In the genomic region with DNA sequence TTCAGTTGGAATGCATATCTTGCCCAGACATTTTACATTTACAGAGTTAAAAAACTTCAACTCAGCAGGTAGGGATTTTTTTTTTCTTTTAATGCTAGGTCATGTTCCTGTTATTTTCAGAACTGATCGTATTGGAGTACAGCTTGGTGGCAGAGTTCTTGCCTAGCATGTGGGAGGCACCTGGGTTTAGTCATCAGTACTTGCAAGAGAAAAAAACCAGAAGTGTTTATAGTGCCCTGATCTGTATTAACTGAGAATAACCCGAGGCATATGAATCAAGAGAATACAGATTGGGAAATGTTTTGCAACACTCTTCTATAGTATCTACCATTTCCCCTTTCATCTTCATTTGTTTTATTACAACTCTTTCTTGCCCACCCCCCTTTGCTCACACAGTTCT, we compare ENCODE assay signal across 8 mouse cellular contexts. TPM values are rescaled to one million over a fixed set of nuclear protein-coding genes. Genes with fewer than 3 reads are reported as not detected.
DNase-seq lines count a peak whose midpoint lies in the region; ATAC-seq and TF ChIP-seq lines count a peak whose summit lies in the region.

No protein-coding gene starts in this region.

- H3K9me3 ChIP-seq in lung, postnatal 0 days (ENCODE audit: low read length): no peaks in the 10 kb centered on the region
- H3K9me3 ChIP-seq in liver, embryonic 12.5 days (replicated peaks): no peaks in the 10 kb centered on the region
- H3K9me3 ChIP-seq in stomach, postnatal 0 days (ENCODE audit: control insufficient read depth, low read length): no peaks in the 10 kb centered on the region

- no peak overlapping the region for H3K4me2 ChIP-seq in lung, postnatal 0 days (replicated peaks; ENCODE audit: low read depth, low read length)
- H3K4me2 ChIP-seq in liver, embryonic 12.5 days: peak overlapping the region; percentile 78
- peak overlapping the region; percentile 29; the same call in 1 of the 2 replicates for H3K4me2 ChIP-seq in stomach, postnatal 0 days (replicated peaks; ENCODE audit: low read depth)

- H3K9ac ChIP-seq in lung, postnatal 0 days (replicated peaks; ENCODE audit: low read depth): no peak overlapping the region
- H3K9ac ChIP-seq in liver, embryonic 12.5 days: no peak overlapping the region
- H3K9ac ChIP-seq in stomach, postnatal 0 days (ENCODE audit: low read length): no peak overlapping the region

- intact Hi-C loops in left cerebral cortex, postnatal 10 days (cut with DNase I): no loop called here

- H3K4me3 ChIP-seq in lung, postnatal 0 days (ENCODE audit: low read depth, low read length): no peak overlapping the region
- peak overlapping the region; percentile 61 for H3K4me3 ChIP-seq in liver, embryonic 12.5 days
- no peak overlapping the region for H3K4me3 ChIP-seq in stomach, postnatal 0 days (ENCODE audit: low read depth, low read length)

- 47% methylated on average over 2 of the region's 2 CpGs for WGBS in lung, postnatal 0 days
- 61% methylated on average over 2 of the region's 2 CpGs for WGBS in liver, embryonic 12.5 days (ENCODE audit: insufficient replicate concordance)
- WGBS in stomach, postnatal 0 days: 49% methylated on average over 2 of the region's 2 CpGs

- TF ChIP-seq EP300 in lung, postnatal 0 days (IDR thresholded peaks at IDR 0.05): no peak
- TF ChIP-seq EP300 in stomach, postnatal 0 days (optimal IDR thresholded peaks at IDR 0.05): no peak

- H3K27ac ChIP-seq in lung, postnatal 0 days (ENCODE audit: low read length): no peak overlapping the region
- H3K27ac ChIP-seq in liver, embryonic 12.5 days: no peak overlapping the region
- no peak overlapping the region for H3K27ac ChIP-seq in stomach, postnatal 0 days (replicated peaks)

- peak; percentile 51; the same call in 1 of the 2 replicates for ATAC-seq in frontal cortex, adult (ENCODE audit: low TSS enrichment)
- no peak for ATAC-seq in lung, postnatal 0 days
- no peak for ATAC-seq in liver, embryonic 12.5 days
- no peak for ATAC-seq in stomach, postnatal 0 days (ENCODE audit: low FRiP score, low TSS enrichment)
- no peak for ATAC-seq in activated CD4-positive, CD25-positive, alpha-beta regulatory T cell, adult 4 months

- TF ChIP-seq CTCF in lung, postnatal 0 days (IDR thresholded peaks at IDR 0.05): no peak
- no peak for TF ChIP-seq CTCF in stomach, postnatal 0 days (IDR thresholded peaks at IDR 0.05; ENCODE audit: low read depth)

- H3K4me1 ChIP-seq in lung, postnatal 0 days (ENCODE audit: insufficient read depth, low read depth, low read length): no peaks in the 10 kb centered on the region
- peaks cover 5% of the 10 kb centered on the region; the same call in 1 of the 2 replicates for H3K4me1 ChIP-seq in liver, embryonic 12.5 days
- no peaks in the 10 kb centered on the region for H3K4me1 ChIP-seq in stomach, postnatal 0 days (replicated peaks; ENCODE audit: control insufficient read depth, insufficient read depth)

- DNase-seq in frontal cortex, postnatal 36 days (ENCODE audit: low spot score in 2 of 2): no peak
- peak; percentile 19 for DNase-seq in lung, postnatal 0 days (ENCODE audit: low spot score)
- DNase-seq in lung, adult 18-20 months: no peak
- DNase-seq in stomach, postnatal 0 days (ENCODE audit: low spot score): no peak
- no peak for DNase-seq in left cerebral cortex, postnatal 10 days (ENCODE audit: extremely low spot score in 1 of 2, low spot score in 2 of 2)

- no peaks in the 10 kb centered on the region; the same call in 1 of the 2 replicates for H3K27me3 ChIP-seq in lung, postnatal 0 days (replicated peaks; ENCODE audit: insufficient read depth, low read length)
- H3K27me3 ChIP-seq in liver, embryonic 12.5 days (replicated peaks): peaks cover 42% of the 10 kb centered on the region
- H3K27me3 ChIP-seq in stomach, postnatal 0 days (ENCODE audit: control insufficient read depth, insufficient read depth, low read length): no peaks in the 10 kb centered on the region

- no peaks in the 10 kb centered on the region for H3K36me3 ChIP-seq in lung, postnatal 0 days (ENCODE audit: insufficient read depth, low read length)
- H3K36me3 ChIP-seq in liver, embryonic 12.5 days: peaks cover 20% of the 10 kb centered on the region
- no peaks in the 10 kb centered on the region for H3K36me3 ChIP-seq in stomach, postnatal 0 days (ENCODE audit: control insufficient read depth, insufficient read depth, low read length)

RNA-seq across cellular contexts. Expression of a gene that starts 1.2 kb away (rescaled TPM):
- 119 and 125 TPM in 2 replicates for polyA plus RNA-seq in lung, postnatal 0 days (2015; fragmentation: Nextera tagmentation; extraction: Ambion mirVana)
- 99.4 and 102 TPM in 2 replicates for polyA plus RNA-seq in liver, embryonic 12.5 days (2016; fragmentation: Nextera tagmentation; extraction: Ambion mirVana)
- polyA plus RNA-seq in stomach, postnatal 0 days (2015; fragmentation: Nextera tagmentation; extraction: Ambion mirVana): 136 and 151 TPM in 2 replicates
- 100 to 1,000 TPM; 116 to 147 TPM for polyA plus RNA-seq in activated CD4-positive, CD25-positive, alpha-beta regulatory T cell, adult 4 months (2017; shearing (Covaris generic))
- 10 to 100 TPM; 39.6 to 45.3 TPM for total RNA-seq in left cerebral cortex, postnatal 10 days (2021)

RNA-seq across cellular contexts. Expression of a gene that starts 13.2 kb away (rescaled TPM):
- 3.2 and 5.2 TPM in 2 replicates for polyA plus RNA-seq in lung, postnatal 0 days (2015; fragmentation: Nextera tagmentation; extraction: Ambion mirVana)
- 3.1 and 3.4 TPM in 2 replicates for polyA plus RNA-seq in liver, embryonic 12.5 days (2016; fragmentation: Nextera tagmentation; extraction: Ambion mirVana)
- 1.4 and 1.7 TPM in 2 replicates for polyA plus RNA-seq in stomach, postnatal 0 days (2015; fragmentation: Nextera tagmentation; extraction: Ambion mirVana)
- under 1 TPM; 0.52 to 0.85 TPM for polyA plus RNA-seq in activated CD4-positive, CD25-positive, alpha-beta regulatory T cell, adult 4 months (2017; shearing (Covaris generic))
- not detected for total RNA-seq in left cerebral cortex, postnatal 10 days (2021)

RNA-seq across cellular contexts. Expression of a gene that starts 13.4 kb away (rescaled TPM):
- 44.5 and 49.3 TPM in 2 replicates for polyA plus RNA-seq in lung, postnatal 0 days (2015; fragmentation: Nextera tagmentation; extraction: Ambion mirVana)
- polyA plus RNA-seq in liver, embryonic 12.5 days (2016; fragmentation: Nextera tagmentation; extraction: Ambion mirVana): 73.5 and 75.5 TPM in 2 replicates
- polyA plus RNA-seq in stomach, postnatal 0 days (2015; fragmentation: Nextera tagmentation; extraction: Ambion mirVana): 34.3 and 34.9 TPM in 2 replicates
- 10 to 100 TPM; 91.4 to 94.0 TPM for polyA plus RNA-seq in activated CD4-positive, CD25-positive, alpha-beta regulatory T cell, adult 4 months (2017; shearing (Covaris generic))
- 10 to 100 TPM; 46.8 to 48.2 TPM for total RNA-seq in left cerebral cortex, postnatal 10 days (2021)
